Comparison of ENCODE assay signal across 8 mouse cellular contexts in the genomic region with DNA sequence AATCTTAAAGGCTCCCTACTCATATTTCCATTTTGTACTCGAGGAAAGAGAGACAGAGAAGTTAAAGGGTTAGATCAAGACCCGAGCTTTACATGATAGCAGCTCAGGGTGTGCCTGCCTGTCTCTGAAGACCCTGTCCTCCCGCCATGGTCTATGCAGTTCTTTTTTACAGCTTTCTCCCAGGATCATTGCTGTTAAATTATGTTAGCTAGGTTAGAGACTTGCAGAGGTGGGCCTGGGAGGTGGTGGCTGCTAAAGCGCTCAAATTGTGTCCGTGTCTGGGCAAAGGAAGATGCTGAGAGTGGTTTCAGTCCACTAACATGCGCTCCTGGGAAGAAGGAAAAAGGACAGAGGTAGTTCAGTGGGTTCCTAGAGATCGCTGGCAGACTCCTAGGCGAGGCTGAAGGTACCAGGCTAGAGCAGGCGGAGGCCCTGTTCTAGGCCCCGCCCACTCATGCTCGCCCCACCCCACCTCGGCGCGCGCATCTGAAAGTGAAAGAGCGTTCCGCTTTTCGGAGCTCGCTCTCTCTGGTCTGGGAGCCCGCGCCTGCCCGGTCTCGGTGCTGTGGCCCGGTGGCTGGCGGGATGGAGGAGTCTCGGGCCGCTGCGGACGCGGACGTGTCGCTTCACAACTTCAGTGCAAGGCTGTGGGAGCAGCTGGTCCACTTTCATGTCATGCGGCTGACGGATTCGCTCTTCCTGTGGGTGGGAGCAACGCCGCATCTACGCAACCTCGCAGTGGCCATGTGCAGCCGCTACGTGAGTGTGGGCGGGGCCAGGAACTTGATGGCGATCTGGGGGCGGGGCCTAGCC. TPM values are rescaled to one million over a fixed set of nuclear protein-coding genes. Genes with fewer than 3 reads are reported as not detected.
DNase-seq lines count a peak whose midpoint lies in the region; ATAC-seq lines count a peak whose summit lies in the region.

A gene (plus strand): TSS at position 474 of the 813 bp plus-strand sequence.

- peak; percentile 98 for ATAC-seq in intestine, embryonic 16.5 days

- peak within 1 kb of the TSS; percentile 96 for H3K27ac ChIP-seq in intestine, embryonic 16.5 days (ENCODE audit: low read length)

- WGBS in intestine, embryonic 16.5 days: 2% methylated on average over 44 of the region's 44 CpGs

- peaks cover 5% of the 10 kb centered on the region for H3K36me3 ChIP-seq in intestine, embryonic 16.5 days (ENCODE audit: control insufficient read depth, insufficient read depth, low read length)

- peak within 1 kb of the TSS; percentile 86 for H3K4me3 ChIP-seq in intestine, embryonic 16.5 days (ENCODE audit: low read length)

- peak within 1 kb of the TSS; percentile 69 for H3K4me2 ChIP-seq in intestine, embryonic 16.5 days (ENCODE audit: low read depth, low read length)

- peak within 1 kb of the TSS; percentile 82 for H3K9ac ChIP-seq in intestine, embryonic 16.5 days (ENCODE audit: low read depth, low read length)

- DNase-seq in adrenal gland, adult 8-10 months: peak; percentile 88
- DNase-seq in embryo, embryonic 9.5 days (ENCODE audit: extremely low spot score): peak; percentile 97
- DNase-seq in gastrocnemius, postnatal 4 days (ENCODE audit: low spot score in 2 of 2): peak; percentile 86 to 94
- DNase-seq in left cerebral cortex, postnatal 25 days (ENCODE audit: low spot score in 2 of 2): peak; percentile 93 to 94
- peak; percentile 93 for DNase-seq in mesoderm, embryonic 11.5 days (ENCODE audit: low read depth, low spot score)
- peak; percentile 93 for DNase-seq in right cerebral cortex, postnatal 25 days
- DNase-seq in urinary bladder, postnatal 36 days (ENCODE audit: low spot score in 2 of 2): peak; percentile 94 to 96

- H3K27me3 ChIP-seq in intestine, embryonic 16.5 days (replicated peaks; ENCODE audit: control insufficient read depth, insufficient read depth, low read length): no peaks in the 10 kb centered on the region

- no peaks in the 10 kb centered on the region for H3K9me3 ChIP-seq in intestine, embryonic 16.5 days (ENCODE audit: control insufficient read depth, low read length)

- peaks cover 8% of the 10 kb centered on the region for H3K4me1 ChIP-seq in intestine, embryonic 16.5 days (ENCODE audit: control insufficient read depth, insufficient read depth, low read length)

- intact Hi-C loops in left cerebral cortex, postnatal 25 days (cut with DNase I): no loop called here

RNA-seq across cellular contexts. Expression of the gene that starts here (rescaled TPM):
- 10 to 100 TPM; 28.6 to 39.3 (median 31.2) TPM for total RNA-seq in adrenal gland, adult 8-10 months (2022)
- total RNA-seq in gastrocnemius, postnatal 4 days (2021): 10 to 100 TPM; 38.1 to 41.7 TPM
- polyA plus RNA-seq in intestine, embryonic 16.5 days (2015; fragmentation: Nextera tagmentation; extraction: Ambion mirVana): 66.7 and 67.2 TPM in 2 replicates
- 10 to 100 TPM; 18.7 to 21.7 TPM for total RNA-seq in left cerebral cortex, postnatal 25 days (2021)

Comparison
In these comparisons a context has a peak if more than half of its experiments do, and no peak if none do; other contexts are left out.
1. Peak in every context shown above with its lines: DNase-seq, ATAC-seq, H3K4me3 ChIP-seq and H3K27ac ChIP-seq.